Mouse (Mus musculus) MEL-GATA-1-ER (cell line): ENCODE results near the gene Bcl11b.

Source experiments
- DNase-seq: peaks from one replicate; pipeline ENCODE4 v3.0.0-alpha.2; 2012; ENCODE audit warnings: low read depth; ENCODE audit errors: extremely low read depth

Gene Bcl11b

DNA sequence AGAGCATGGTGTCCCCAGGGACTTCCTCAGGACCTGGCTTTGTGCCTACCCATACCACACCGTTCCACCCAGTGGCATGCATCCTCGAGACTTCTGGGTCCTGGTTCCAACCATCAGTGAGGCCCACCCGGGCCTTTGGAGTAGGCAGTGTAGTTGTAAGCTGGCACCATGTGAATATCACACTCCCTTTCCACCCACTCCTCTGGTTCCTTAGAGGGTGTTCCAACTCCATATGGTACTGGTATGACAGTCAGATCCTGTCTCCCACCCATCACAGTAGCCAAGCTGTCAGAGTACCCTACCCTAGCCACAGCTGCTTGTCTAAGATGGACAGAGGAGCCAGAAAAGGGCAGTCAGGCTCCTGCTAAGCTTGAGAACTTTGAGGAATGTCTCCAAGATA is 112.0 kb downstream of the Bcl11b start:
- no peak for DNase-seq

DNA sequence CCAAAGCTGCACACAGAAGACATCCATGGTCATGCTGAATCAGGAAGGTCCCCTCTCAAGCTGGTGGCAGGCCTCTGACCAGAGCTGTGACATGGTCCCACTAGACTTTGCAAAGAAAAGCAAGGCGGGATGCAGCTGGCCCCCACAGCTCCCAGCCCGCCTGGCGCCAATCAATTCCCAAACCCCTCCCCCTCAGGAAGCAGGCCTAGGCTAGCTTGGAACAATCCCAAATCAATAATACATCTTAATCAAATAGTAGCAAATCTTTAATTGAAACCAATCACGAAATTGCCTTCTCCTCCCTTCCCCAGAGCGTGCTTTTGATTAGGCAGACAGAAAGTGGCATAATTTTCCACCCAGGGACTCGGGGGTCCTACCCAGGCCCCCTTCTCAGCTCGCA is 113.1 kb downstream of the Bcl11b start:
- no peak for DNase-seq

DNA sequence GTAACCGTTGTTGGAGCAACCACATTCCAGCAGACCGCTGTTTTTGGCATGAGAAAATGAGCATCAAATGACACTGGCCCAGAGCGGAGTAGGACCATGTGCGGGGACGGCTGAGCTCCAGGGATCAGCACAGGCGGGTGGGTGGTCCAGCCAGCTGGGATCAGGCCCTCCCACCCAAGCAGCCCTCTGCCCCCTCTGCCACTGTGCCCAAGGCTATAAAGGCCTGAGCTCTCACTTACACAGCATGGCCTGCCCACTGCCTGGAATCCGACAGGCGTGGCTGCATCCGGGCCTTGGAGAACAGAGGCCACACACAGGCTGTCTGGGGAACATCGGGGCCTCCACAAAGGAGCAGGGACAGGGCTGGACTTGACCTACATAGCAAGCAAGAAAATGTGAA is 113.6 kb downstream of the Bcl11b start:
- DNase-seq = no peak

DNA sequence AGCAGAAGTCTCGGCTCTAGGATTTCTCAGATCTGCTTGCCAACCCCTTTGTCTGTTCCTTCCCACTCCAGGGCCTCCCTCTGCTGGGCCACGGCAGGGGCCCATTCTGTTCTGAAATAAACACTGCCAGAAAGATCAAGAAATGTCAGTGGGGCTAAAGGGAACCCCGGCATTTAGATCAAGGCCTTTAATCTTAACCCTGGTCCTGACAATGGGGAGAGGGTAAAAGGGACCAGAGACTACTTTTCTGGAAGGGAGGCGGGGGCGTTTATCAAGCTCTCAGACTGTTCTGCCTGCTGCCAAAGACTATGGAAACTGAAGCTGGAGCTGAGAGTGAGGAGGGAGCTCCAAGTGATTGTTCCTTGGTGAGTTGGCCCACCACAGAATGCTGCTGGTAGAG is 114.8 kb downstream of the Bcl11b start:
- DNase-seq = no peak

DNA sequence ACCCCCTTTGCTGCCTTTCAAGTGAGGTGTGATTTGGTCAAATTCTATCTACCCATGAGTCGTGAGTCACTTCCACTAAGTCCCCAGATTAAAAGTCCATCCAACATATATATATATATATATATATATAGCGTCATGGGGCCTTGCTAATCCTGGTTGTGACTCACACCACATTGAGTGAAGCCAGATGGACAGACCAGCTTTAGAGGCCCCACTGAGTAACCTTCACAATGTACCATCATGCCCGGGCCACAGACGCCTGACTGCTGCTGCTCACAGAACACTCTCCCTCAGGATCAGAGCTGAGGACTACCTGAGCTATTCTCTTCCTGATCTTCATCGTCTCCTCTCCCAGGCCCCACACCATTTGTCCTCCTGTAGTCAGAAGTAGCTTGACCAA is 115.4 kb downstream of the Bcl11b start:
- DNase-seq = no peak

DNA sequence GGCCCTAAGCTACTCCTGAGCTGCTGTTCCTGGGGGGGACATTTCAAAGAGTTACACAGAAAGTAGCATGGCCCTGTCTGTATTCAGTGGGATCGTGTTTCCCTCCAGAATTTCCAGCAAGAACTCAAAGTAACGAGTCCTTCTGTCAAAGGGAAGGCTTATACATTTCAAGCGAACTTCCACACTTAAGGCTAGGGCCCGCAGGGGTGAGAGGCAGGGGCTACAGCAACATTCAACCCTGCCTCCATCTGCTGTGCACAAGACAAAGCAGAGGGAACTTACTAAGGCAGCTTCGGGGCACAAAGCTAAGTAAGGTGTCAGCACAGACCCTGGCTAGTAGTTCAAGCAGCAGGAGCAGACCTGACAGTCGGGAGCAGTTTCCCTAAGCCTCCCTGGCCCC is 115.8 kb downstream of the Bcl11b start:
- DNase-seq = no peak

DNA sequence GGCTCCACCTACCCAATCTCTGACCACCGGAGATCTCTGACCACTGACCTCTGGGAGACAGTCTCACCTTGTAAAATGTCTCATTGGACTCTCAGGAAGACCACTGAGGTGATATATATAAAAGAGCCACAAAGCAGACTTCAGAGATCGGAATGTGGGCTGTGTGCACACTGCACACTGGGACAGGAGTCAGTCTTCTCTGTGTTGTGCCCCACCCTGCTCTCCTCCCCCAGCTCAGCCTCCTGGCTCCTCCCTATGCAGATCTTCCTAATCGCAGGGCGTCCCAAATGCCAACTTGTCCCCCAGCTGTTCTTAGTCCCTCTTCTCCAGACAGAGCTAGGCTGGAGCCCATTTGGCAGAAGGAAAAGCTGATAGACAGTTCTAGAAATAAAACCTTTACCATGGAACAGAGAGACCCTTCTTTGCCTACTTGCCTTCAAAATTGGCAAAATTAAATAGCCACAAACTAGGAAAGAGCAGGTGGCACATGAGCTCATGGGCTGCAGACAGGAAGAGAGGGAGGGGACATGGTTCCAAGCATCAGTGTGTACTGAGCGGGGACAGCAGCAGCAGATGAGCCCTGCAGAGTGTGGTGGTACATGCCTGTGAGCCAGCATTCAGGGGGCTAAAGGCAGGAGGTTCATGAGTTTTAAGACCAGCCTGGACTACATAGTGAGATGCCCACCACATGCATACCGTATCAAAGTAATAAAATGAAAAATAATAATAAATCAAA is 118.9 kb downstream of the Bcl11b start:
- no peak for DNase-seq

DNA sequence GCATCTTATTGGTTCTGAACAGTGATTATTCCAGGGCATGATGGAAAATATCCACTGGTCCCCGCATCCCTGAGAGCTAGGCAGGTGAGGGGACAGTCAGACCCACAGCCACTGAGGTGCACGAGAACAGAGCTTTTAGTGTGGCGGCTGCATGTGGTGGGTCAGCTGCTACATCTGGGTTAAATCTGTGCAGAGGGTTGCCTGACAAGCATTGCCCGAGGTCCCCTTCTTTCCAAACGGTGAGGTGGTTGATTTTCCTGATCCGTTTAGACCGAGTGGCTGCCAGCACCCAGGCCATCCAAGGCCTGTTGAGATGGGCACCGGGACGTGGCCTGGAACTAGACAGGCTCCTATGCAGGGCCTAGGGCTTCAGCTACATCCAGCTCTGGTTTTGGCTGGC is 121.7 kb downstream of the Bcl11b start:
- DNase-seq = no peak

DNA sequence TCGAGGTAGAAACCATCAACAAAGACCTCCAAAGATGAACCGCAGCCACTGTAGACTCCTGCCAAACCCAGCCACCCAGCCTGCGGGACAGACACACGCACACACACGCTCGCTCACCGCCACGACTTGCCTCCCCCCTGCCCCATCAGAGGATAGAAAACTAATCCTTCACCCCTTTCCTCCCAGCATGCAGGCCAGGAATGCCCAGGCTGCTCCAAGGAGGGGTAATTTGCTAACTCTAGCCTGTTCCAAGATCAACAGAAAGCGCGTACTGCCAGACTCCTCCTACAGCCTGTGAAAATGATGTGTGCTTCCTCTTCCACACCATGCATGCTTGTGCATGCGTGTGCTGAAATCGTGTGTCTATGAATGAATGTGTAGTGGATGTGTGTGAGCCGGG is 122.7 kb downstream of the Bcl11b start:
- DNase-seq = no peak

DNA sequence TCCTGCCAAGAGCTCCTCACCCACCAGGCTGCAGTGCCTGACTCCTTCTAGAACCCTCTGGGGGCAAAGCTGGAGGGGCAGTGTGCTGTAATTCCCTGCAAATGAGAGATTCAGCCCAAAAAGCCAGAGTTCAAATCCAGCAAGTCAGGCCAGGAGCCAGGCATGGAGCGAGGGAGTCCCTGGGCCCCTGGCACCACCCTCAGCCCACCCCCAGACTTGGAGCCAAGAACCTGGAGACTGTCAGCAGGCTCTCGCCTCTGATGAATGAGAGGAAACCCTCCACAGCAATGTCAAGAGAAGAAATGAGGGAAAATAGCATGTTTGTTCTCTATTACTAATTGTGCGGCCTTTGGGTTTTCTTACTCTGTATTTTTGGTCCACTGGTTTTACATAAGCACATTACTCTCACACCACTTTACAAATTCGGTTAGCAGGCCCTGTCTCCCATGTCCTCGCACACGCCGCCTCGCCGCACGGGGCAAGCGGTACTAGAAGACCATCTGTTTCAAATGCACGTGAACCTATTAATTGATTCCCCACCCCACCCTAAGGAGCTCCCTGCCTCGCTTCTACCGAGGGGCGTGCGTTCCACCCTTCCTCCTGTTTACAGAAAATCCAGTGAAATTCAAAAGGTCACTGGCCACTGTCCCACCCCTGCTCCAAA is 124.2 kb downstream of the Bcl11b start:
- DNase-seq = no peak

DNA sequence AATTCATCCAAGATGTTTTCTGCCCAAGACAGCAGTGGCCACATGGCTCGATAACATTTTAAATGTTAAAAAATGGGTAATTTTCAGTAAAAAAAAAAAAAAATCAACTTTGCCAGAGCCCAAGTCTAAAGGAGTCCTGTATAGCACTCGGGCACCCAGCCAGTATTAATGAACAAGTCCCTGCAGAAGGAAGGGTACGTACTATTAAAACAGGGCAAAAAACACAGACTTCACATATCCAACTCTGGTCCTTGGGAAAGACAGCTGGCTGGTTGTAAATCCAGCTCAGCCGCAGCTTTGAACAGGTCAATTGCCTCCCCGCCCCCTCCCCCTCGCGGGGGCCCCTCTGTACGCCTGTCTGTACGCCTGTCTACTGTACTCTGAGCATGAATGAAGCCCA is 127.2 kb downstream of the Bcl11b start:
- DNase-seq = no peak

DNA sequence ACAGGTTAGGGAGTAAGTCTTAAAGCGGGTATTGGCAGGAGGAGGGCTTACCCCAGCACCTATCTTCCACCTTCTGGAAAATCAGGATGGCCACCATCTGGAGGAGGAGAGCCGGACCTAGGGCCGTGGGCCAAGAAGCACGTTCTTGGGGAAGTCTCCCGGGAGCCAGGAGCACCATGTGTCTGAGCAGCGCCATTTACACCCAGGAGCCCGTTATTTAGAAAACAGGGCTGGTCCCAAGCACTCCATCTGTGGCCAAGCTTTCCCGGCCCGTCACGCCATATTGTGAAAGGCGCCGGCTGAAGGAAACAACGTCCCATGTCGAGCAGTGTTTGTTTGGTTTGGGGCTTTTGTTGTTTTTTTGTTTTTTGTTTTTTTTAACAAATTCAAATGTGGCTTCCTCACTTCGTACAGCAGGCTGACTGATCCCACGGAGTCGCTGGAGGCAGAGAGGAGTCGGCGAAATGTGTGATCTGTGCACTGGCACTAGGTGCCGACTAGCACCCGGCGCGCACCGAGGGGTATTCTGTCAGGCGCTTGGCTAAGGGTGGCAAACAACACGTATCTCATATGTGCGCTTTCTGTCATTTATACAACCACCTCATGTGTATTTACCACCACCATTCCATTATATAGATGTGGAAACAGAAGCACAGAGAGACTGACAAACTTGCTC is 128.8 kb downstream of the Bcl11b start:
- DNase-seq = no peak

DNA sequence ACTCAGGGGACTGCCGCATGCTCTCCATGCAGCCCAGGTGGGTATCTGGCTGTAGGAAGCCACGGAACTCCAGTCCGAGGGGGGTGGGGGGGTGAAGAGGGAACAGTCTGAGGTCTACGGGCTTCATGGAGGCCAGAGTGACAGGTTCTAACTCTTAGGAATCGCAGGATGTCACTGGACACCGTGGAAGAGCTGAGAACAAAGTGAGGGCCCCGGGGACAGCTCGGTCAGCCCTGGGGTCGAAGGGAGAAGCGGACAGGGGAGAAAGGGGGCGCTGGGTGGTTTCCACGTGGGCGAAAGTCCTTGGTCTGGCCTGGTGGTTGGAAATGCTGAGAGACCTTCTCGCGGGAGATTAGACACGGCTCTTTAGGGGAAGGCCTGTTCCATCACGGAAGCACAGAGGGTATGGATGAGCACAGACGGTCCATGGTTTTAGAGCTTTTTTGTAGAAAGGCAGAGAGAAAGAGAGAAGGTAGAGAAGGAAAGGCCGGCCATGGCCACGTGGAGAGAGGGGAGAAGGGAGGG is 133.8 kb downstream of the Bcl11b start:
- DNase-seq = no peak

DNA sequence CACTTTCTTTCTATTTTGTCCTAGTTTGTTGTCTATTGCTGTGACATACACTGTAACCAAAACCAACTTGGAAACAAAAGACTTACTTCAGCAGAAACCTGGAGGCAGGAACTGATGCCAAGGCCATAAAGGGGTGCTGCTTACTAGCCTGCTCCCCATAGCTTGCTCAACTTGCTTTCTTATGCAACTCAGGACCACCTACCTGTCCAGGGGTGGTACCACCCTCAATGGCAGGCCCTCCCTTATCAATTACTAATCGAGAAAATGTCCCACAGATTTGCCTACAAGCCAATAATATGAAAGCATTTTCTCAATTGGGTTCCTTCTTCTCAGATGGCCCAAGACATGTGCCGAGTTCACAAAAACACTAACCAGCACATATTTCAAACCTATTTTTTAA is 135.1 kb downstream of the Bcl11b start:
- DNase-seq = no peak
